Mouse (Mus musculus) embryonic facial prominence, embryonic 13.5 days (tissue): ENCODE measurements around the gene Fth1. TPM values are rescaled to one million over a fixed set of nuclear protein-coding genes. Genes with fewer than 3 reads are reported as not detected.
"Not testable (repeated sequence)": the region's sequence is repeated elsewhere in the genome, so short reads cannot be mapped to it uniquely, and the experiment has no call there.

Experiments used
- ATAC-seq: fragments of 200-750 bp; cut with Nextera tagmentation; 2 replicates; pipeline ENCODE4 v1.8.0; 2017; ENCODE audit warnings: low read depth; ENCODE audit not compliant: insufficient number of reproducible peaks, insufficient read depth, low FRiP score, low TSS enrichment
- H3K27ac ChIP-seq: fragments of 300-500 bp; sonication (generic); 2 replicates; pipeline ENCODE4 v1.5.1; 2015; ENCODE audit warnings: moderate library complexity, mild to moderate bottlenecking, inconsistent platforms
- H3K27me3 ChIP-seq: fragments of 300-500 bp; sonication (generic); 2 replicates; pipeline ENCODE4 v1.6.1; 2015; ENCODE audit warnings: mild to moderate bottlenecking, inconsistent platforms
- H3K36me3 ChIP-seq: fragments of 300-500 bp; sonication (generic); 2 replicates; pipeline ENCODE4 v1.6.1; 2015; ENCODE audit warnings: mild to moderate bottlenecking, inconsistent platforms
- H3K4me1 ChIP-seq: fragments of 300-500 bp; sonication (generic); 2 replicates; pipeline ENCODE4 v1.6.1; 2015; ENCODE audit warnings: inconsistent platforms
- H3K4me2 ChIP-seq: fragments of 300-500 bp; sonication (generic); 2 replicates; pipeline ENCODE4 v1.6.1; 2015; ENCODE audit warnings: moderate library complexity, mild to moderate bottlenecking, inconsistent platforms
- H3K4me3 ChIP-seq: fragments of 300-500 bp; sonication (generic); 2 replicates; pipeline ENCODE4 v1.5.1; 2015; ENCODE audit warnings: mild to moderate bottlenecking, inconsistent platforms
- H3K9ac ChIP-seq: fragments of 300-500 bp; sonication (generic); 2 replicates; pipeline ENCODE4 v1.6.1; 2015; ENCODE audit warnings: mild to moderate bottlenecking, inconsistent platforms
- H3K9me3 ChIP-seq: fragments of 300-500 bp; sonication (generic); 2 replicates; pipeline ENCODE4 v1.6.1; 2016; ENCODE audit warnings: inconsistent platforms
- WGBS: fragments of 180-500 bp; shearing (Covaris S2); methylation state at CpG from one replicate; pipeline ENCODE4 v1.1.7; 2015; ENCODE audit warnings: mixed read lengths; 5-methylcytosine and 5-hydroxymethylcytosine counted together
- polyA plus RNA-seq: library from polyadenylated mRNA; unstranded; fragments of >200 nt; fragmentation: Nextera tagmentation; extraction: Ambion mirVana; gene quantifications from 2 replicates; pipeline ENCODE4 v1.2.1, GENCODE M21; 2015

Fth1 gene
- polyA plus RNA-seq, 1 experiment from 2014 or later, result 1,553 TPM

DNA sequence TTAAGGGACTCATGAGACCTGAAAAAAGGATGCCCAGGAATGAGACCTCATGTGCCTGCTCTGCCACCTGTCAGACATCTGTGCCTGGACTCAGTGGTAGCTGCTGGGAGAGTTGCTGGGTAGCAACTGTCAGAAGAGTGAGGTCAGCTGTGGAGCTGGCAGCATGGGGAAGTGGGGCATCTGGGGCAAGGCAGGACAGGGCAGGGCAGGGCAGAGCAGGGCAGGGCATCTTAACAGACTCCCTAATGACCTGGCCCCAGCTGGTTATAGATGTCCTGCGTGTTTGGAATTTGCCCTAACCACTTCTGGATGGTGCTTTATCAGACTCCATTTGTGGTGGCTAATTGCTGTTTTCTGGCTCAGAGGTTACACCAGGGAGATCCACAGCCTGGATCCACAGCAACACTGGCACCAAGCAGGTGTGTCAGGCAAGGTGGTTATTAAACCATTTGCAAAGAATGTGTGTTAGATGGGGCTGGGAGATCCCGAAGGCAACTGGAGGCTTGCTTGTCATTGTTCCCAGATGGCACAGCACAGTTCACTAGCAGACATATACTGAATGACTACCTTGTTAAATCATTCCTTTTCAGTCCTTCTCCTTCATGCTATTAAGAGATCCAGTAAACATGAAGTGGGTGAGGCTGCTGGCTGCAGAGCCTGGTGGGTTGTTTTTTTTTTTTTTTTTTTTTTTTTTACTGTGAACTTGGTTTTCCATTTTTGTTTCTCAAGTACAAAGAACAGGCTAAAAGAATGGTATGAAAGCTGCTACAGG, 14.1 kb upstream of the Fth1 start:
- Histone ChIP-seq H3K4me3 (no peak overlapping the region), H3K9ac (no peak overlapping the region), H3K27ac (peak overlapping the region; percentile 8; the same call in 1 of the 2 replicates), H3K4me2 (no peak overlapping the region), H3K4me1 (peaks cover 11% of the 10 kb centered on the region), H3K9me3 (no peaks in the 10 kb centered on the region), H3K36me3 (no peaks in the 10 kb centered on the region), H3K27me3 (no peaks in the 10 kb centered on the region)
- no peak for ATAC-seq
- WGBS, result 29% methylated on average over 2 of the region's 2 CpGs

DNA sequence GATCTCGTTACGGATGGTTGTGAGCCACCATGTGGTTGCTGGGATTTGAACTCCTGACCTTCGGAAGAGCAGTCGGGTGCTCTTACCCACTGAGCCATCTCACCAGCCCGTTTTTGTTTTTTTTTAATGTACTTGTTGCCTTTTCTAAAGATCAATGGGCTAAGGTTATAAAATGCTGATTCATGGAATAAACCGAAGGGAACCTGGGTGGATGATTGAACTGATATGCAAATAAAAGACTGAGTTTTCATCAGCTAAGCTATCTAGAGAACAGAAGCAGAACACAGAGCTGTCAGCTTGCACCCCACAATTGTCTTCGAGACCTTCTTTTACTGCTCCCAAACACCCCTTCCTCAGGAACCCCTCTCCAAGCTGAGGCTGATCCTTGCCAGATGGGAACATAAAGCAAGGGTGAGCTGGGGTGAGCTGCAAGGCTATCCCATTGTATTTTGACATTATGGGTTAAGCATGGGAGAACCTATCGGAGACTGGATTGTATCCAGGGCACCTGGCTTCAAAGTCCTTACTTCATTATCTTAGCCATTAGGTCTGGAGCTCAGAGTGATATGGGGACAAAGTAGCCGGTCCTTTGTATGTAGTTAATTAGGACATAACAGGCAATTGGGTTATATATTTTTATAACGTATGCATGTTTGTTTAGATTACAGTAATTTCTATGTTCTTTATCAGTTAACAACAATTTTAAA, 12.2 kb upstream of the Fth1 start:
- H3K4me2 ChIP-seq, result no peak overlapping the region
- H3K9me3 ChIP-seq, result no peaks in the 10 kb centered on the region
- peaks cover 11% of the 10 kb centered on the region for H3K4me1 ChIP-seq
- H3K27me3 ChIP-seq, result no peaks in the 10 kb centered on the region
- no peak for ATAC-seq
- no peak overlapping the region for H3K27ac ChIP-seq
- WGBS, result 85% methylated on average over 10 of the region's 10 CpGs
- H3K36me3 ChIP-seq, result no peaks in the 10 kb centered on the region
- H3K9ac ChIP-seq, result no peak overlapping the region
- no peak overlapping the region for H3K4me3 ChIP-seq

DNA sequence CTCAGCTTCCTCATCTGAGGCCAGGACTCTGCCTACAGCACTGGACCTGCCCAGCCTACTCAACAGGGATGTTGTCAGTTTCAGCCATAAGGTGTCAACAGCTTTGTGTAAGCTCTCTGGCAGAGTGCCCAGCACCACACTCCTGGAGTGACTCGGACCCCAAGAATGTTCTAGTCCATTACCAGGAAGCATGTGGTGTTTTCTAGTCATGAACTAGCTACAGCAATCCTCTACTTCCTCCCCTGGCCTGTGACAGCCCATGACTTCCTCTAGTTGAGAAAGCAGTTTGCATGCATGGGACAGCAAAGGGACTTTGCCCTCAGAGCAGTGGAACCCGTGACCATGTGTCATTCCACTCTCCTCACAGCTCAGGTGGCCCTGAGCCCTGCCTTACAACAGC, 5.5 kb upstream of the Fth1 start:
- H3K9me3 ChIP-seq, H3K27ac ChIP-seq: not testable (repeated sequence)

DNA sequence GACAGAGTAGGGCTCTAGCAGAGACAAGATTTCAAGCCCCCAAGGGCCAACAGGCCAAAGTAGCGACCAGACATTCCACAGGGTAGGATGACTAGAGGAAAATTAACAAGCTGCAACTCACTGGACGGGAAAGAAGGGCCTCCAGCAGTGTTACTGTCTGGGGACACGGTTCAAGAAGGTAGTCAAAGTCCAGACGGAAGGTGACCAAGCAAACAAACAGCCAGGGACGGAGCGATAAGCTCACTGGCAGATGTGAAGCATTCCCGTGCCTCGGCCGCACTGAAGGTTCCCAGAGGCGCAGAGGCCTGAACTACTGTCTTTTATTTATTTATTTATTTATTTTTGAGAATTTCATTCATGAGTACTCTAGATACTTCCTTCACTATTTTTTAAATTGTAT, 3.3 kb upstream of the Fth1 start:
- H3K9me3 ChIP-seq, result no peaks in the 10 kb centered on the region
- no peaks in the 10 kb centered on the region for H3K27me3 ChIP-seq
- H3K27ac ChIP-seq, result no peak overlapping the region
- WGBS, result 81% methylated on average over 10 of the region's 10 CpGs
- peaks cover 18% of the 10 kb centered on the region for H3K4me1 ChIP-seq
- H3K36me3 ChIP-seq, result no peaks in the 10 kb centered on the region
- H3K9ac ChIP-seq, result no peak overlapping the region
- no peak overlapping the region for H3K4me3 ChIP-seq
- ATAC-seq, result no peak
- no peak overlapping the region for H3K4me2 ChIP-seq

More for the DNA sequence above, 5.5 kb upstream of the Fth1 start:
- peaks cover 11% of the 10 kb centered on the region; the same call in 1 of the 2 replicates for H3K4me1 ChIP-seq
- peak; percentile 20; the same call in 1 of the 2 replicates for ATAC-seq
- not testable (repeated sequence) for H3K4me3 ChIP-seq, H3K9ac ChIP-seq, H3K27me3 ChIP-seq, H3K36me3 ChIP-seq, H3K4me2 ChIP-seq
- WGBS, result 64% methylated on average over 2 of the region's 2 CpGs

DNA sequence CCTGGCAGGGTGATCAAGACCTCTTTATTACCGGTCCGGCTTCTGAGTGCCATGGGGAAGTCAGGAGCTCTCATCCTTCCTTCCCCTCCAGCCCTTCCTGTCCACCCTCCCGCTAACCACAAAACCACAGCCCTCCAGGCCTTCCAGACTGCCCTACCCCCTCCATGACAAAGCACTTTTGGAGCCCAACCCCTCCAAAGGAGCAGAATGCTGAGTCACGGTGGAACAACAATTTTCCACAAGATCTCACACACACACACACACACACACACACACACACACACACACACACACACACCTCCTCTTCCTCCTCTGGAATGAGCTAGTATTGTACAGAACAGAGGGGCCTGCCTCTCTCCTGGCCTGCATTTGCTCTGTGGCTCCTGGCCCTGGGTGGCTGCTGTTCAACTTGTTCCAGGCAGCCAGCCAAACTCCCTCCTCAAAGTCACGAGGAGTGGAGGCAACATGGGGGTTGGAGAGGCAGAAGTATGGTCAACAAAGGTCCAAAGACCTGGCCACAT, 1.9 kb upstream of the Fth1 start:
- ATAC-seq, result no peak
- H3K27ac ChIP-seq, result peak overlapping the region; percentile 39; the same call in 1 of the 2 replicates
- H3K4me3 ChIP-seq, result no peak overlapping the region
- no peaks in the 10 kb centered on the region for H3K27me3 ChIP-seq
- H3K4me2 ChIP-seq, result no peak overlapping the region
- WGBS, result 39% methylated on average over 5 of the region's 5 CpGs
- H3K36me3 ChIP-seq, result no peaks in the 10 kb centered on the region
- H3K9ac ChIP-seq, result no peak overlapping the region
- H3K9me3 ChIP-seq, result no peaks in the 10 kb centered on the region
- peaks cover 20% of the 10 kb centered on the region for H3K4me1 ChIP-seq

DNA sequence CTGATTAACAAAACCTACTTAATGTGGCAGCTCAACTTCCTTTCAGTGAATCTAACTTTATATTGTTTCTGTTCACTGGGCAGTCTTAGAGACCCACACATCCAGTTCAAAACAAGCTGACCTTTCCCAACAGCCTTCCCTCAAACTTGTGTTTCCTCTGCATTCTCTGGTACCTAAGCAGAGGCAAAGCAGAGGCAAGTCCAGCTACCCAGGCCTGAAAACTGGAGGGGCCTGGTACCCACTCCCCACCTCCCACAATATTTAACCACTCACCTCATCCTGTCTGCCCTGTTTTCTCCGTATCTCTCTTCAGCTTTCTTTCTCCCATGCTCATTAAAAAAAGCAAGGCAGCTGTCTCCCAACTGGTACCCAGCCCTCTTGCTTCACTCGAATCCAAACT, 1.2 kb upstream of the Fth1 start:
- Histone ChIP-seq H3K4me3 (no peak overlapping the region), H3K27me3 (no peaks in the 10 kb centered on the region), H3K4me1 (peaks cover 27% of the 10 kb centered on the region), H3K9ac (no peak overlapping the region), H3K36me3 (peaks cover 4% of the 10 kb centered on the region), H3K4me2 (no peak overlapping the region), H3K9me3 (no peaks in the 10 kb centered on the region), H3K27ac (0 out of 2 replicates have a peak overlapping the region, but pooled peaks have one; percentile 39)
- WGBS, result 76% methylated on average over 2 of the region's 2 CpGs
- no peak for ATAC-seq

DNA sequence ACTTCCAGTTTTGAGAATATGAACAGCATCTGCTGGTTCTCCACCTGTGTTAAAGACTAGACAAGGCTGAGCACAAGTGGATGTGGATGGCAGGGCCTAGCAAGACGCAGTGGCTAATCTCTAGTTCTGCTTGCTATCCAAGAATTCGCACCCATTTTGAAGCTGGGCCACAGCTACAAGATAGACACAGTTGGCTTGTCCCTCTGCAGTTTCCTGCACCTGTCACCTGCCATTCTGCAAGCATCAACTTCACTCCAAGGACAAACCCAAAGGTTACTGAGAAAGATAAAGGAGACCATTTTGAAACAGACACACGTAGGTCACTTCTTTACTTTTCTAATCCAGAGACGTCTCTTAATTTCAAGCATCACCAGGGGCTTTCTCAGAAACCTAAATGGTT, 1.2 kb downstream of the Fth1 start:
- no peaks in the 10 kb centered on the region for H3K27me3 ChIP-seq
- peaks cover 32% of the 10 kb centered on the region for H3K4me1 ChIP-seq
- H3K4me3 ChIP-seq, result peak overlapping the region; percentile 93
- H3K4me2 ChIP-seq, result peak overlapping the region; percentile 93
- peak overlapping the region; percentile 98 for H3K27ac ChIP-seq
- peaks cover 27% of the 10 kb centered on the region for H3K36me3 ChIP-seq
- WGBS, result 67% methylated on average over 4 of the region's 4 CpGs
- peak overlapping the region; percentile 94 for H3K9ac ChIP-seq
- no peak for ATAC-seq
- H3K9me3 ChIP-seq, result no peaks in the 10 kb centered on the region

DNA sequence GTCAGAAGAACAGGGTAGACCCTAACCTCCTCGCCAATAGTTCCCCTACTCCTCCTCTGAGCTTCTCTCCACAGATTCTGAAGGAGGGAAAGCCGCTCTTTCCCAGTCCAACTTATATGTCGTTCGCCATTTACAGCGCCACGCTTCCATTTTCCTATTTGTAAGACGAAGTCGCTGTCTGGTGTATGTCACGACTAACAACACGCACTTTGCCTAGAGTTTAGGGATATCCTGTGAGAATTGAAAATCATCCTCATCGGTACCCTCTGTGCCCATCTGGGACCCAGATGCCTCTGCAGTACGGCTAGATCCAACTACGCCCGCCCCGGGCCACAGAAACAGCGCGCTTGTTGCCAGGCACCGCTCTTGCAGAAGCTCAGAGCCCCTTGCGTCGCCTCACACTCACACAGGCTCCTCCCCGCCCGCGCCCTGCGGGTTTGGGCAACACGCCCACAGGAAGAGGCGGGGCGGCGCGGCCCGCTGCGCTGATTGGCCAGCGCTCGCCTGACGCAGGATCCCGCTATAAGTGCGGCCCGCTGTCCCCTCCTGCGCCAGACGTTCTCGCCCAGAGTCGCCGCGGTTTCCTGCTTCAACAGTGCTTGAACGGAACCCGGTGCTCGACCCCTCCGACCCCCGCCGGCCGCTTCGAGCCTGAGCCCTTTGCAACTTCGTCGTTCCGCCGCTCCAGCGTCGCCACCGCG, 1.9 kb downstream of the Fth1 start:
- Histone ChIP-seq H3K4me3 (peak overlapping the region; percentile 93), H3K36me3 (peaks cover 30% of the 10 kb centered on the region), H3K9me3 (no peaks in the 10 kb centered on the region), H3K4me1 (peaks cover 39% of the 10 kb centered on the region), H3K4me2 (peak overlapping the region; percentile 93), H3K27ac (peak overlapping the region; percentile 98), H3K9ac (peak overlapping the region; percentile 94), H3K27me3 (no peaks in the 10 kb centered on the region)
- WGBS, result under 1% methylated on average over 59 of the region's 59 CpGs
- ATAC-seq, result peak; percentile 99

DNA sequence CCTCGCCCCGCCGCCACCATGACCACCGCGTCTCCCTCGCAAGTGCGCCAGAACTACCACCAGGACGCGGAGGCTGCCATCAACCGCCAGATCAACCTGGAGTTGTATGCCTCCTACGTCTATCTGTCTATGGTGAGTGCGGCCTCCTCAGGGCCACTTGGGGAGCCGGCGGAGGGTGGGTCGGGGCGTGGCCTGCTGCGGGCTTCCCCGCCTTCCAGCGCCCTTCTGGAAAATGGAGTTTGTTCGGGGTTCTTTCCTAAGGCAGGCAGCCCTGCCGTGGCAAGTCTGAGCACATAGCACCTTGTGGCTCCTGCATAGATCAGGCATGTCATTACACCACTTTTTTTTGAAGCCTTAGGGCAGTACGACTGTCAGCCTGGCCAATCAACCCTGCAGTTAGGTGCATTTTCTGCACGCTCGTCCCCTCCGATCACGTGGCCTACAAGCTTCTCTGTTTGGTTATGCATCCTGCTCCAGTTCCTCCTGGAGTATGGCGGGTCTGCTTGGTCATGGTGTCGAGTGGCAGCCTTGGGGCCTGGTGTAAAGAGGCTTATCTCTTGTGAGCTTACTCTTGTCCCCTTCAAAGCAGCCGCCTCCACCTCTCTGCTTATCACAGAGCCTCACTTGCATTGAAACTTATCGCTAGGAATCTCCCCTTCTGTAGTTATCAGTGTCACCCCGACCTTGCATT, 2.6 kb downstream of the Fth1 start:
- ATAC-seq, result peak; percentile 80
- Histone ChIP-seq H3K4me1 (peaks cover 40% of the 10 kb centered on the region), H3K4me2 (peak overlapping the region; percentile 93), H3K36me3 (peaks cover 30% of the 10 kb centered on the region), H3K27me3 (no peaks in the 10 kb centered on the region), H3K9ac (peak overlapping the region; percentile 94), H3K9me3 (no peaks in the 10 kb centered on the region), H3K27ac (peak overlapping the region; percentile 98), H3K4me3 (peak overlapping the region; percentile 93)
- WGBS, result under 1% methylated on average over 31 of the region's 31 CpGs

DNA sequence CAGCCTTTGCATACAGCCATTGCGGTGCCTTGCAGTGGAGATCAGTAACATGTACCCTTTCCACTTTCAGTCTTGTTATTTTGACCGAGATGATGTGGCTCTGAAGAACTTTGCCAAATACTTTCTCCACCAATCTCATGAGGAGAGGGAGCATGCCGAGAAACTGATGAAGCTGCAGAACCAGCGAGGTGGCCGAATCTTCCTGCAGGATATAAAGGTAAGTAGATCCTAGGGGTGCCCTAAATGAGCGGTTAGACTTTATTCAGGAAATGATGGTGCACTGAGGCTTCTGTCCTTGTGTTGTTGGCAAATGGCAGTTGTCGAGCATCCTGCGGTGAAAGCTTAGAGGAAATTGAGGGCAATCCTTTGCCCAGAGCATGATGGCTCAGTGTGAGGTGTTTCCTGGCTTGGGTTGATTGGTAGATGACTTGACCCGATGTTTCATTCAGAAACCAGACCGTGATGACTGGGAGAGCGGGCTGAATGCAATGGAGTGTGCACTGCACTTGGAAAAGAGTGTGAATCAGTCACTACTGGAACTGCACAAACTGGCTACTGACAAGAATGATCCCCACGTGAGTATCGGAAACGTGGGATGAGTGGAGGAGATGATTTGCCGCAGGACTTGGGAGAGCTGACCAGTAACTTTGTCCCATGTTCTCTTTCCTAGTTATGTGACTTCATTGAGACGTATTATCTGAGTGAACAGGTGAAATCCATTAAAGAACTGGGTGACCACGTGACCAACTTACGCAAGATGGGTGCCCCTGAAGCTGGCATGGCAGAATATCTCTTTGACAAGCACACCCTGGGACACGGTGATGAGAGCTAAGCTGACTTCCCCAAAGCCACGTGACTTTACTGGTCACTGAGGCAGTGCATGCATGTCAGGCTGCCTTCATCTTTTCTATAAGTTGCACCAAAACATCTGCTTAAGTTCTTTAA, 4.0 kb downstream of the Fth1 start:
- H3K4me2 ChIP-seq, result peak overlapping the region; percentile 93
- no peak overlapping the region for H3K27ac ChIP-seq
- H3K4me3 ChIP-seq, result peak overlapping the region; percentile 93
- peaks cover 32% of the 10 kb centered on the region for H3K4me1 ChIP-seq
- no peaks in the 10 kb centered on the region for H3K9me3 ChIP-seq
- peaks cover 30% of the 10 kb centered on the region for H3K36me3 ChIP-seq
- WGBS, result 91% methylated on average over 20 of the region's 20 CpGs
- no peaks in the 10 kb centered on the region for H3K27me3 ChIP-seq
- ATAC-seq, result no peak
- peak overlapping the region; percentile 94 for H3K9ac ChIP-seq
